Mouse (Mus musculus): Measurements from ENCODE around the gene Mxra8. TPM values are rescaled to one million over a fixed set of nuclear protein-coding genes. Genes with fewer than 3 reads are reported as not detected.

Gene Mxra8
- total and polyA plus RNA-seq, 2 experiments from 2014 or later = 57.8 to 99.5 TPM

- peaks cover 69% of the 10 kb centered on the region for H3K36me3 ChIP-seq (replicated peaks; ENCODE audit: control insufficient read depth, insufficient read depth, low read length)
- no peak for TF ChIP-seq CTCF (IDR thresholded peaks at IDR 0.05; ENCODE audit: low read depth)
- TF ChIP-seq EP300 (IDR thresholded peaks at IDR 0.05; ENCODE audit: low read depth) = 0 out of 2 replicates have a peak, but pooled peaks have one; percentile 21
- peaks cover 16% of the 10 kb centered on the region; the same call in 1 of the 2 replicates for H3K4me1 ChIP-seq (ENCODE audit: control insufficient read depth, insufficient read depth)
- no peaks in the 10 kb centered on the region for H3K27me3 ChIP-seq (ENCODE audit: control insufficient read depth, insufficient read depth, low read length)
- WGBS = under 1% methylated on average over 49 of the region's 49 CpGs
- peak overlapping the region; percentile 97 for H3K4me3 ChIP-seq (ENCODE audit: low read depth, low read length)
- H3K9ac ChIP-seq (replicated peaks; ENCODE audit: low read depth, low read length) = peak overlapping the region; percentile 99
- peak overlapping the region; percentile 84 for H3K4me2 ChIP-seq (ENCODE audit: low read depth, low read length)
- no peaks in the 10 kb centered on the region for H3K9me3 ChIP-seq (replicated peaks; ENCODE audit: control insufficient read depth, low read length)
- ATAC-seq (ENCODE audit: insufficient read depth, low read depth) = peak; percentile 11
- peak overlapping the region; percentile 95 for H3K27ac ChIP-seq (ENCODE audit: low read depth)
- DNase-seq (ENCODE audit: low spot score) = no peak
Observed at GRCm38 (mm10) chr4:155812665-155813181, 26.8 kb upstream of the Mxra8 start.

DNA sequence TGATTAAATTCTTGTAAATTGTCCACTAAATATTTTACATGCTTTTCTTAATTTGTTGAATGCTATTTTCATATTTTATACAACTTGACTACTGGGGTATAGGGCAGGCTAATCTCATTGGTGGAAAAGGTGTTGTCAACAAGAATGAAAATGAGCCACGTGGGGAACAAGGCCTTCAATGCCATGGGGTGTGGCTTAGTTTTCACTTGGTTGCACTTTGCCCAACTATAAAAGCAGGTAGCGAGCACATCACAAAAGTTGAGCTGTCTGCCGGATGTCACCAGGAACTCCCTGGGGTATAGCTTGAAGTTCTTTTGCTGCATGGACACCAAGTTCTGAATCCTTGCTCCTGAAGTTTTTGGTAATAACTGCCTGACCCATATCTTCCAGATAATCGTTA lies 21.9 kb upstream of the Mxra8 start:
- 78% methylated on average over 4 of the region's 4 CpGs for WGBS
- no peak for TF ChIP-seq CTCF (IDR thresholded peaks at IDR 0.05; ENCODE audit: low read depth)
- TF ChIP-seq EP300 (IDR thresholded peaks at IDR 0.05; ENCODE audit: low read depth) = no peak
- no peaks in the 10 kb centered on the region for H3K27me3 ChIP-seq (ENCODE audit: control insufficient read depth, insufficient read depth, low read length)
- H3K9ac ChIP-seq (replicated peaks; ENCODE audit: low read depth, low read length) = no peak overlapping the region
- H3K9me3 ChIP-seq (replicated peaks; ENCODE audit: control insufficient read depth, low read length) = no peaks in the 10 kb centered on the region
- no peak overlapping the region for H3K27ac ChIP-seq (ENCODE audit: low read depth)
- no peak for DNase-seq (ENCODE audit: low spot score)
- no peak overlapping the region for H3K4me3 ChIP-seq (ENCODE audit: low read depth, low read length)
- peaks cover 12% of the 10 kb centered on the region; the same call in 1 of the 2 replicates for H3K4me1 ChIP-seq (ENCODE audit: control insufficient read depth, insufficient read depth)
- peaks cover 84% of the 10 kb centered on the region for H3K36me3 ChIP-seq (replicated peaks; ENCODE audit: control insufficient read depth, insufficient read depth, low read length)
- no peak for ATAC-seq (ENCODE audit: insufficient read depth, low read depth)
- H3K4me2 ChIP-seq (ENCODE audit: low read depth, low read length) = no peak overlapping the region

DNA sequence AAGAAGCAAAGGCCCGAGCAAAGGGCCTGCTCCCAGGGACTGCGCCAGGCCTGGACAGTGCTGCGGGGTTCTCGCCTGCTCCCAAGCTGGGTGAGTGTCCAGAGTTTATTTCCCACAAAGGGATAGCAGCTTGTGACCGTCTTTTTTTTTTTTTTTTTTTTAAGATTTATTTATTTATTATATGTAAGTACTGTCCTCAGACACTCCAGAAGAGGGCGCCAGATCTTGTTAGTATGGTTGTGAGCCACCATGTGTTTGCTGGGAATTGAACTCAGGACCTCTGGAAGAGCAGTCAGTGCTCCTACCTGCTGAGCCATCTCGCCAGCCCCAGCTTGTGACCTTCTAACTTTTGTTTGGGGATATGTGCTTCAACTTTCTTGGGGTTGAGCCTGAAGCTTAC lies 18.5 kb upstream of the Mxra8 start:
- no peak for DNase-seq (ENCODE audit: low spot score)
- WGBS = 68% methylated on average over 7 of the region's 7 CpGs

GRCm38 (mm10) chr4:155823443-155823842 lies 16.0 kb upstream of the Mxra8 start:
- no peak for ATAC-seq (ENCODE audit: insufficient read depth, low read depth)
- no peaks in the 10 kb centered on the region for H3K4me1 ChIP-seq (ENCODE audit: control insufficient read depth, insufficient read depth)
- 89% methylated on average over 16 of the region's 16 CpGs for WGBS

More for the DNA sequence above, 18.5 kb upstream of the Mxra8 start:
- TF ChIP-seq EP300 (IDR thresholded peaks at IDR 0.05; ENCODE audit: low read depth) (no peak), CTCF (IDR thresholded peaks at IDR 0.05; ENCODE audit: low read depth) (peak; percentile 25)
- Histone ChIP-seq H3K9me3 (replicated peaks; ENCODE audit: control insufficient read depth, low read length) (no peaks in the 10 kb centered on the region), H3K4me2 (ENCODE audit: low read depth, low read length) (no peak overlapping the region), H3K27me3 (ENCODE audit: control insufficient read depth, insufficient read depth, low read length) (no peaks in the 10 kb centered on the region), H3K9ac (replicated peaks; ENCODE audit: low read depth, low read length) (no peak overlapping the region), H3K27ac (ENCODE audit: low read depth) (no peak overlapping the region), H3K36me3 (replicated peaks; ENCODE audit: control insufficient read depth, insufficient read depth, low read length) (peaks cover 96% of the 10 kb centered on the region), H3K4me1 (ENCODE audit: control insufficient read depth, insufficient read depth) (no peaks in the 10 kb centered on the region), H3K4me3 (ENCODE audit: low read depth, low read length) (no peak overlapping the region)
- no peak for ATAC-seq (ENCODE audit: insufficient read depth, low read depth)

GRCm38 (mm10) chr4:155829866-155830265 lies 9.6 kb upstream of the Mxra8 start:
- Histone ChIP-seq H3K4me1 (ENCODE audit: control insufficient read depth, insufficient read depth) (peaks cover 6% of the 10 kb centered on the region), H3K4me3 (ENCODE audit: low read depth, low read length) (no peak overlapping the region), H3K9ac (replicated peaks; ENCODE audit: low read depth, low read length) (no peak overlapping the region), H3K36me3 (replicated peaks; ENCODE audit: control insufficient read depth, insufficient read depth, low read length) (peaks cover 36% of the 10 kb centered on the region), H3K27me3 (ENCODE audit: control insufficient read depth, insufficient read depth, low read length) (no peaks in the 10 kb centered on the region), H3K4me2 (ENCODE audit: low read depth, low read length) (no peak overlapping the region), H3K27ac (ENCODE audit: low read depth) (no peak overlapping the region), H3K9me3 (replicated peaks; ENCODE audit: control insufficient read depth, low read length) (no peaks in the 10 kb centered on the region)
- 81% methylated on average over 4 of the region's 4 CpGs for WGBS
- TF ChIP-seq EP300 (IDR thresholded peaks at IDR 0.05; ENCODE audit: low read depth) (no peak), CTCF (IDR thresholded peaks at IDR 0.05; ENCODE audit: low read depth) (no peak)
- ATAC-seq (ENCODE audit: insufficient read depth, low read depth) (no peak), DNase-seq (ENCODE audit: low spot score) (no peak)

More at GRCm38 (mm10) chr4:155823443-155823842, 16.0 kb upstream of the Mxra8 start:
- H3K9ac ChIP-seq (replicated peaks; ENCODE audit: low read depth, low read length) = no peak overlapping the region
- TF ChIP-seq CTCF (IDR thresholded peaks at IDR 0.05; ENCODE audit: low read depth) = no peak
- TF ChIP-seq EP300 (IDR thresholded peaks at IDR 0.05; ENCODE audit: low read depth) = no peak
- no peak for DNase-seq (ENCODE audit: low spot score)
- H3K4me3 ChIP-seq (ENCODE audit: low read depth, low read length) = no peak overlapping the region
- no peak overlapping the region for H3K27ac ChIP-seq (ENCODE audit: low read depth)
- H3K9me3 ChIP-seq (replicated peaks; ENCODE audit: control insufficient read depth, low read length) = no peaks in the 10 kb centered on the region
- peaks cover 93% of the 10 kb centered on the region for H3K36me3 ChIP-seq (replicated peaks; ENCODE audit: control insufficient read depth, insufficient read depth, low read length)
- H3K4me2 ChIP-seq (ENCODE audit: low read depth, low read length) = no peak overlapping the region
- H3K27me3 ChIP-seq (ENCODE audit: control insufficient read depth, insufficient read depth, low read length) = no peaks in the 10 kb centered on the region

DNA sequence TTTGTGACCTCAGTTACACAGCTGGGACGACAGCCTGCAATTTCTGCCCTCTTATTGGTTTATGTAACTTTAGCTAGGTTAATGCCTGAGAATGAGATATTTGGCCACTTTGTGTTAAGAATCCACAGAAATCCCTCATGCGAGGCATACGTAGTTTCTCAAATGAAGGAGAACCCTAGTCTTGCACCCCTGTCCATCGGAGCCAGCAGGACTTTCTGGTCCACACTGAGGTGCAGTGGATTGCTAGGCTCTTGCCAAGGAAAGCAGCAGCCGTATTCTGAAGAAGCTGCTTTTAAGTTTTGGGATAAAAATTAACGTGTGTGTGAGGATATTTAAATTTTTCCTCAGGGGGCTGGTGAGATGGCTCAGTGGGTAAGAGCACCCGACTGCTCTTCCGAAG lies 8.9 kb upstream of the Mxra8 start:
- no peak for DNase-seq (ENCODE audit: low spot score)
- H3K27me3 ChIP-seq (ENCODE audit: control insufficient read depth, insufficient read depth, low read length) = no peaks in the 10 kb centered on the region
- H3K4me1 ChIP-seq (ENCODE audit: control insufficient read depth, insufficient read depth) = peaks cover 6% of the 10 kb centered on the region
- peak overlapping the region; percentile 86 for H3K27ac ChIP-seq (ENCODE audit: low read depth)
- WGBS = 52% methylated on average over 8 of the region's 8 CpGs
- no peak for TF ChIP-seq CTCF (IDR thresholded peaks at IDR 0.05; ENCODE audit: low read depth)
- TF ChIP-seq EP300 (IDR thresholded peaks at IDR 0.05; ENCODE audit: low read depth) = no peak
- H3K9ac ChIP-seq (replicated peaks; ENCODE audit: low read depth, low read length) = no peak overlapping the region
- no peak for ATAC-seq (ENCODE audit: insufficient read depth, low read depth)
- H3K4me2 ChIP-seq (ENCODE audit: low read depth, low read length) = peak overlapping the region; percentile 86
- peaks cover 28% of the 10 kb centered on the region for H3K36me3 ChIP-seq (replicated peaks; ENCODE audit: control insufficient read depth, insufficient read depth, low read length)
- H3K9me3 ChIP-seq (replicated peaks; ENCODE audit: control insufficient read depth, low read length) = no peaks in the 10 kb centered on the region
- peak overlapping the region; percentile 72 for H3K4me3 ChIP-seq (ENCODE audit: low read depth, low read length)
